Mouse (Mus musculus): ENCODE measurements around the gene Mdm4.
"Not testable (repeated sequence)": the region's sequence is repeated elsewhere in the genome, so short reads cannot be mapped to it uniquely, and the experiment has no call there.

Mdm4 gene

GRCm38 (mm10) chr1:132988556-132989459 is 41.6 kb downstream of the Mdm4 start:
- in situ Hi-C loops (cut with MboI; ENCODE audit: low pct_unique_long_range_greater_than_20kb in 1 of 2, low sequenced_read_pairs in 2 of 2, unreplicated experiment in 1 of 2), result not testable (repeated sequence)

- in situ Hi-C loops (cut with MboI; ENCODE audit: low pct_unique_long_range_greater_than_20kb in 1 of 2, low sequenced_read_pairs in 2 of 2, unreplicated experiment in 1 of 2), result no loop called here
Observed at GRCm38 (mm10) chr1:132982728-132983127, 47.6 kb downstream of the Mdm4 start.

DNA sequence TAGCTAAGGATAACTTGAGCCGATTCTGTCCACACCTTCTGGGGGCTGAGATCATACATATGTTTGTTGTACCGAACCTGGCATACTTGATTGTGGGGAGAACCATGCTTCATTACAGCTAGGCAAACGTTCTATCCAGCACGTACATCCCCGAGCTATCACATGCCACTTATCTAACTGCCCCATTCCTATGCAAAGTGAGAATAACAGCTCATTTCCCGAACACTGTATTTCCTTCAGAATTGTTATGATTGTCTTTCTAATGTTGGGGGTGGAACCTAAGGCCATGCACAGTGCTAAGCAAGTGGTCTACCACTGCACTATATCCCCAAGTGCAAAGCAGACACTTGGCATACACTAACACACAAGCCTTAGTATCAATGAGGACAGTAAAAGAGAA is 49.1 kb downstream of the Mdm4 start:
- in situ Hi-C loops (cut with MboI; ENCODE audit: low pct_unique_long_range_greater_than_20kb in 1 of 2, low sequenced_read_pairs in 2 of 2, unreplicated experiment in 1 of 2), result no loop called here

DNA sequence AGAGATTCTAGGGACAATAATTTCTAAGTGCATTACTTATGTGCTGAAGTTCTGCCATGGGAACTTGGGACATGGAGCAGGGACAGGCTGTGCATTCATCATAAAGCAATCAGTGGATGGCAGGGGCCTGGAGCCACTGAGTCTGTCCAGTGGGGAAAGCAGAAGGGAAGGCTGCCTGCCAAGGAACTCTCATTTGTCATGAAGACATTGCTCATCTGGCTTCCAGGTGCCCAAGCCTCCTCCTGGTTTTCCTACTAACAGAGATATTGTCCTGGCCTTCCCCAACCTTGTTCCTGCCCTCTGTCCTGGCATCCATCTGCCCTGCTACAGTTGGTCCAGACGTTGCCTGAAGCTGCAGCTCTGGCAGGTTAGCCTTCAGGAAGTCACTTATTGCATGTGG is 53.0 kb downstream of the Mdm4 start:
- in situ Hi-C loops (cut with MboI; ENCODE audit: low pct_unique_long_range_greater_than_20kb in 1 of 2, low sequenced_read_pairs in 2 of 2, unreplicated experiment in 1 of 2), result no loop called here

DNA sequence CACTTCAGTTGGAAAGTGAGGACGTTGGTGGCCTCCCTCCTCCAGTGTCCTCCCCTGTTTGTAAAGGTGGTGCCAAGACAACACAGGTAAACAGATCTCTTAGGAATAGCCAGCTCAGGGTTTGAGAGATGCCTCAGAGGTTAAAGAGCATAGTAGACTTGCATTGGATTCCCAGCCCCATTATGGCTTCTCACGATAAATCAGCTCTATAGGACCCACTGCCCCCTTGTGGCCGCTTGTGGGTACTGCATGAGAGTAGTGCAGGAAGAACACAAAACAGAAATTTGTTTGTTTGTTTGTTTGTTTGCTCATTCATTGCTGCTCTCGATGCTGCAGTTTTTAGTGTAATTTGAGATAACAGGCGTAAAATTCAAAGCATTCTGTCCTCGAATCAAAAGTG is 61.7 kb downstream of the Mdm4 start:
- in situ Hi-C loops (cut with MboI; ENCODE audit: low pct_unique_long_range_greater_than_20kb in 1 of 2, low sequenced_read_pairs in 2 of 2, unreplicated experiment in 1 of 2), result no loop called here

DNA sequence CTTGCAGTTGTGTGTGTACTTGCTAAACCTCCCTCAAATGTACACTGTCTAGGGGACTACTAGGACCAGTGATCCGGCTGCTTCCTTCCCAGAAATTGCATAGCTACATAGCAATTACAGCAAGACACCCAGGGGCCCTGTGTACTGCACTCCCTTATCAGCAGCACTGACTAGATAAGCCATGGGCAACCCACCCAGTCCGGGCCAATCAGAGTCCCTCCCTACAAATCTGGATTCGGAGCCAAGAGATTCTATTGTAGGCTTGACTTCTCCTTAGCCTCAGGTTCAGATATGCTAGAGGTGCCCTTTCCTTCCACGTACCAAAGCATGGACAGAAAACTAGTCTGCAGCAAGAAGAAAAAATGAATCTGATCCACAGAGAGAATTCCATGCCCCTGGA is 65.7 kb downstream of the Mdm4 start:
- in situ Hi-C loops (cut with MboI; ENCODE audit: low pct_unique_long_range_greater_than_20kb in 1 of 2, low sequenced_read_pairs in 2 of 2, unreplicated experiment in 1 of 2), result loop anchor here in 1 of 2 experiments (5.0 kb wide), 1 partner anchor 202 kb away; no protein-coding TSS in a partner anchor

GRCm38 (mm10) chr1:132964106-132964505 is 66.3 kb downstream of the Mdm4 start:
- in situ Hi-C loops (cut with MboI; ENCODE audit: low pct_unique_long_range_greater_than_20kb in 1 of 2, low sequenced_read_pairs in 2 of 2, unreplicated experiment in 1 of 2), result loop anchor here in 1 of 2 experiments (5.0 kb wide), 1 partner anchor 202 kb away; no protein-coding TSS in a partner anchor

DNA sequence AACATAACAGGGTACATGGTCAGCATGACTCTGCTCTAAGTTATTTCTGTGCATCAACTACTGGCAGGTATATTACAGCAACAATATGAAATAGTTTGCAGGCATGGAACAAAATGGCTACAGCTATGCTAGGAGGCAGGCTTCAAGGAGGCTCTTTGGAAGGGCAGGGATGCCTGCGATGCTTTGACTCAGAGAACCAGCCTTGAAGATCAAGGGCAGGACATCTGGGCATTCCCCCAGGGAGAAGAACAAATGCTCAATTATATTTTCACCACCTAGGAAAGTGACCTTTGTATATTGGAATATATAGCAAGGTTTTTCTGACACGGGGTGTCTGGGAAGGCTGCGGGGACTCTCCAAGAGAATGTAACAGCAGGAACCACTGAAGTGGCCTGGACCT is 68.6 kb downstream of the Mdm4 start:
- in situ Hi-C loops (cut with MboI; ENCODE audit: low pct_unique_long_range_greater_than_20kb in 1 of 2, low sequenced_read_pairs in 2 of 2, unreplicated experiment in 1 of 2), result loop anchor here in 1 of 2 experiments (5.0 kb wide), 1 partner anchor 199 kb away; no protein-coding TSS in a partner anchor

GRCm38 (mm10) chr1:132956809-132957208 is 73.6 kb downstream of the Mdm4 start:
- in situ Hi-C loops (cut with MboI; ENCODE audit: low pct_unique_long_range_greater_than_20kb in 1 of 2, low sequenced_read_pairs in 2 of 2, unreplicated experiment in 1 of 2), result loop anchor here in 1 of 2 experiments (5.0 kb wide), 1 partner anchor 190 kb away; no protein-coding TSS in a partner anchor

- in situ Hi-C loops (cut with MboI; ENCODE audit: low pct_unique_long_range_greater_than_20kb in 1 of 2, low sequenced_read_pairs in 2 of 2, unreplicated experiment in 1 of 2), result no loop called here
Observed at GRCm38 (mm10) chr1:132947811-132948210, 82.5 kb downstream of the Mdm4 start.

GRCm38 (mm10) chr1:132945826-132946225 is 84.5 kb downstream of the Mdm4 start:
- in situ Hi-C loops (cut with MboI; ENCODE audit: low pct_unique_long_range_greater_than_20kb in 1 of 2, low sequenced_read_pairs in 2 of 2, unreplicated experiment in 1 of 2), result no loop called here

GRCm38 (mm10) chr1:132938975-132939374 is 91.4 kb downstream of the Mdm4 start:
- in situ Hi-C loops (cut with MboI; ENCODE audit: low pct_unique_long_range_greater_than_20kb in 1 of 2, low sequenced_read_pairs in 2 of 2, unreplicated experiment in 1 of 2), result no loop called here

DNA sequence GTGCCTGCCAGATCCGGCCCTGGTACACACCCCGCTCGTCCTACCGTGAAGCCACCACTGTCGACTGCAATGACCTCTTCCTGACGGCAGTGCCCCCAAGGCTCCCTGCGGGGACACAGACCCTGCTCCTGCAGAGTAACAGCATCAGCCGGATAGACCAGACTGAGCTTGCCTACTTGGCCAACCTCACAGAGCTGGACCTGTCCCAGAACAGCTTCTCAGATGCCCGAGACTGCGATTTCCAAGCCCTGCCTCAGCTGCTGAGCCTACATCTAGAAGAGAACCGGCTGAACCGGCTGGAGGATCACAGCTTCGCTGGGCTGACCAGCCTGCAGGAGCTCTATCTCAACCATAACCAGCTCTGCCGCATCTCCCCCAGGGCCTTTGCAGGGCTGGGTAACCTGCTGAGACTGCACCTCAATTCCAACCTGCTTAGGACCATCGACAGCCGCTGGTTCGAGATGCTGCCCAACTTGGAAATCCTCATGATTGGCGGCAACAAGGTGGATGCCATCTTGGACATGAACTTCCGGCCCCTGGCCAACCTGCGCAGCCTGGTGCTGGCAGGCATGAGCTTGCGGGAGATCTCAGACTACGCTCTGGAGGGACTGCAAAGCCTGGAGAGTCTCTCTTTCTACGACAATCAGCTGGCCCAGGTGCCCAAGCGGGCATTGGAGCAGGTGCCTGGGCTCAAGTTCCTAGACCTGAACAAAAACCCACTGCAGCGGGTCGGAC is 92.9 kb downstream of the Mdm4 start:
- in situ Hi-C loops (cut with MboI; ENCODE audit: low pct_unique_long_range_greater_than_20kb in 1 of 2, low sequenced_read_pairs in 2 of 2, unreplicated experiment in 1 of 2), result no loop called here

- in situ Hi-C loops (cut with MboI; ENCODE audit: low pct_unique_long_range_greater_than_20kb in 1 of 2, low sequenced_read_pairs in 2 of 2, unreplicated experiment in 1 of 2), result no loop called here
Observed at GRCm38 (mm10) chr1:132934856-132935255, 95.5 kb downstream of the Mdm4 start.

- in situ Hi-C loops (cut with MboI; ENCODE audit: low pct_unique_long_range_greater_than_20kb in 1 of 2, low sequenced_read_pairs in 2 of 2, unreplicated experiment in 1 of 2), result no loop called here
Observed at GRCm38 (mm10) chr1:132932421-132932820, 97.9 kb downstream of the Mdm4 start.

- in situ Hi-C loops (cut with MboI; ENCODE audit: low pct_unique_long_range_greater_than_20kb in 1 of 2, low sequenced_read_pairs in 2 of 2, unreplicated experiment in 1 of 2), result no loop called here
Observed at GRCm38 (mm10) chr1:132930291-132930690, 100.1 kb downstream of the Mdm4 start.

DNA sequence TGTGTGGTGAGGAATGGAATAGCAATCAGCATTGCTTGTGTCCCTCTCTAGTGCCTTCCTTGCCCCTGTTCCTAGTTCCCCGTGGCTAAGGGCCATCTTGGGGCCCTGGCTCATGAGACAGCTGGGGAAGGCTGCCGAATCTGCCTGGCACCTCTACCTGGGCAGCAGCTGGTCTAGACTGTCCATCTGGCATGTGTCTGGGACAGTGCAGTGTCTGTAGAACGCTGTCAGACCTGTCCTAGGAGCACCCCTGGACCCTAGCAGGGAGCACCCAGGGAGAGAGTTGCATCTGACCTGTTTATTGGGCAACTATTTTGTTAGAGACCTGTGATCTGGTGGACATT is 101.5 kb downstream of the Mdm4 start:
- in situ Hi-C loops (cut with MboI; ENCODE audit: low pct_unique_long_range_greater_than_20kb in 1 of 2, low sequenced_read_pairs in 2 of 2, unreplicated experiment in 1 of 2), result no loop called here

- in situ Hi-C loops (cut with MboI; ENCODE audit: low pct_unique_long_range_greater_than_20kb in 1 of 2, low sequenced_read_pairs in 2 of 2, unreplicated experiment in 1 of 2), result no loop called here
Observed at GRCm38 (mm10) chr1:132928032-132928906, 102.1 kb downstream of the Mdm4 start.

GRCm38 (mm10) chr1:132925270-132925669 is 105.1 kb downstream of the Mdm4 start:
- in situ Hi-C loops (cut with MboI; ENCODE audit: low pct_unique_long_range_greater_than_20kb in 1 of 2, low sequenced_read_pairs in 2 of 2, unreplicated experiment in 1 of 2), result no loop called here

All from mouse embryonic stem cell (cell line).